Mouse (Mus musculus): ENCODE measurements around the gene Ythdf1. TPM values are rescaled to one million over a fixed set of nuclear protein-coding genes. Genes with fewer than 3 reads are reported as not detected.
A peak's percentile ranks its signal among the peaks of the same experiment; 100 is the strongest.

Gene Ythdf1
- polyA plus RNA-seq, 1 experiment, result 68.5 TPM

DNA sequence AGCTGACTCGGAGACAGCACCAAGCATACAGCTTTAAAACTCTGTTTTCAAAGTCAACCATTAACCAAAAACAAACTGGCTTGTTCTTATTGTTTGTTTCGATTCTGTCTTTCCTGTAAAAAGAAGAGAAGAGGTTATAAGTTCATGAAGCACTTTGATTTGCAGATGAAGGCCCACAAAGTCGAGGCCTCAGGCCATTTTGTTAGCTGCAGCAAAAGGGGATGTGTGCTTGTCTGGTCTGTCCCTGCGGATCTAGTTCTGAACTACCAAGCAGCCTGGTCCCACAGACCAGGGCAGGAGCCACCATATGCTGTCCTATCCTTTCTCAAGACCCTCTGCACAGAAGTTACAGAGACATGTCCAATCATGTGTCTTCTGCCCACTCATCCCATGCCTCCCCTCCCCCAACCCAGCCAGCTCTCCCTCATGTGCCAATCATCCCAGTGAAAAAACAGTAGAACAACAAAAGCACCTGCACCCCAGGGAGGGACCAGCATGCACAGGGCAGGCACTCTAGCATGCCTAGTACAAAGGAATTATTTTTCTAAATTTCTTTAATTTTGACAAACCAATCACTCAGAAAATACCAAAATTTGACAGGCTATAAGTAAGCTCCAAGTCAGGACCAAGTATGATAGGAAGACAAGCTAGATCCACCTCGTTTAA, 15.1 kb downstream of the Ythdf1 start:
- TF ChIP-seq CTCF (IDR thresholded peaks at IDR 0.05; ENCODE audit: borderline replicate concordance, extremely low read depth, insufficient read depth, insufficient read length) (no peak), POLR2A (IDR thresholded peaks at IDR 0.05; ENCODE audit: borderline replicate concordance, extremely low read depth, insufficient read depth, insufficient read length, poor library complexity, severe bottlenecking) (no peak)
- DNase-seq (ENCODE audit: low read depth), result no peak

DNA sequence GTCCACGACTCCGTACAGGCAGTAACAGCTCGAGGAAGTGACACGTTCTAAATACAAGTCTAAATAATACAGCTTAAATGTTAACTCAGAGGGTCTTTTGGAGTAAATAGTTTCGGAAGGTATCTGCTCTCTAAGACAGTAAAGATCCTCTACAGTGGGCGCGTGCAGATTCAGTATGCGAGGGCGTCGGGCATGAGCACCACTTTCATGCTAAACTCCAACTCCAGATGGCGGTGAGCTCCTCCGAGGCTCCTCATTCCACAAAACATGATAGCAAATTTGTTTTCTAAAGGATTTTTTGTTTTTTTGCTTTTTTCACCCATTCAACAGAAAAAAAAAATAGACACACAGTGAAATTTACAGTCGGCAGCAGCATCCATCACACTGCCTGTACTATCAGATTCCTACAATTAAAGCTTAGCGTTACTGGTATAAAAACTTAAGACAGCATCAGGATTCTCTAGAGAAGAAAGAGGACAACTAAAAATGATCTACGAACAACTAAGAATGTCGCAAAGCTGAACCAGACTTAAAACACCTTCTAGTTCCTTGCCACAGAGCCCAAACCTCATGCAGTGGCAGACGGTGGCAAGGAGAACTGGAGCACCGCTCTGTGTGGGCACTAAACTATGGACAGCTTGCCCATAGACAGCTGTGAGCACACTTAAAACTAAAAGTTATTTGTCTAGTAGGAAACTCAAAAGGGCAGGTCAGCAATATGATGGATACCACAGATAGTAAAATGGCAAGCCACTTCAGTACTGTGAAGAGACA, 16.1 kb downstream of the Ythdf1 start:
- no peak for DNase-seq (ENCODE audit: low read depth)
- no peak for TF ChIP-seq CTCF (IDR thresholded peaks at IDR 0.05; ENCODE audit: borderline replicate concordance, extremely low read depth, insufficient read depth, insufficient read length)
- TF ChIP-seq POLR2A (IDR thresholded peaks at IDR 0.05; ENCODE audit: borderline replicate concordance, extremely low read depth, insufficient read depth, insufficient read length, poor library complexity, severe bottlenecking), result no peak

DNA sequence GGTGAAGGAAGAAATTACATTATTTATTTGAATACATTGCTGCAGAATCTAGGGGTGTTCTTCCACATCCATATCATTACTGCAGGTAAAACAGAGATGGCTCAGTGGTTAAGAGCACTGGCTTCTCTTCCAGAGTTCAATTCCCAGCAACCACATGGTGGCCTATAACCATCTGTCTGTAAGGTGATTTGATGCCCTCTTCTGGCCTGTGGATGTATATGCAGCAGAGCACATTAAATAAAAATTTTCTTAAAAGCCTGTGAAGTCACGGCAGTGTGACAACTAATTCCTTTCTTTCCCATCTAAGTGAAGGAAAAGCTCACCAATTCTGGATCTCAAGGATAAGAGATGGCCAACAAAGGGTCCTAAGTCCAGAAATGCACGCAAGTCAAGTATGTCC, 18.7 kb downstream of the Ythdf1 start:
- DNase-seq (ENCODE audit: low read depth), result peak; percentile 81
- TF ChIP-seq POLR2A (IDR thresholded peaks at IDR 0.05; ENCODE audit: borderline replicate concordance, extremely low read depth, insufficient read depth, insufficient read length, poor library complexity, severe bottlenecking) (no peak), CTCF (IDR thresholded peaks at IDR 0.05; ENCODE audit: borderline replicate concordance, extremely low read depth, insufficient read depth, insufficient read length) (peak; percentile 56; the same call in 1 of the 2 replicates)

DNA sequence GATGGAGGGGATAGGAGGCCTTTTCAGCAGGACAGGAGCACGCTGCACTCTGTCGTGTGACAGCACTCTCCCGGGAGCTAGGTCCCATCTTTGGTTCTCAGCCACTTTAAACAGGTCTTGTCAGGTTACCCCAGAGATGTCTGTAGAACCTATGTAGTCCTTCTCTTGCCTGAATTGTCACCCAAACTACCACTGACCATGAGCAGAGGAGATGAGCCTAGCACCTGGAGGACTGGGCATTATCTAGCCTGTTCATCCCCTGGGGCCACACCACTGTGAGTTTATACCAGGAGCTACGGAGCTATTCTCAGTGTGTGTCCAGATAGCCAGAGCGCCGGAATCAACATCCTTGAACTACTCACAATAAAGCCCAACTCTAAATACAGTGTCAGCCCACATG, 22.9 kb downstream of the Ythdf1 start:
- no peak for DNase-seq (ENCODE audit: low read depth)
- no peak for TF ChIP-seq CTCF (IDR thresholded peaks at IDR 0.05; ENCODE audit: borderline replicate concordance, extremely low read depth, insufficient read depth, insufficient read length)
- TF ChIP-seq POLR2A (IDR thresholded peaks at IDR 0.05; ENCODE audit: borderline replicate concordance, extremely low read depth, insufficient read depth, insufficient read length, poor library complexity, severe bottlenecking), result no peak

DNA sequence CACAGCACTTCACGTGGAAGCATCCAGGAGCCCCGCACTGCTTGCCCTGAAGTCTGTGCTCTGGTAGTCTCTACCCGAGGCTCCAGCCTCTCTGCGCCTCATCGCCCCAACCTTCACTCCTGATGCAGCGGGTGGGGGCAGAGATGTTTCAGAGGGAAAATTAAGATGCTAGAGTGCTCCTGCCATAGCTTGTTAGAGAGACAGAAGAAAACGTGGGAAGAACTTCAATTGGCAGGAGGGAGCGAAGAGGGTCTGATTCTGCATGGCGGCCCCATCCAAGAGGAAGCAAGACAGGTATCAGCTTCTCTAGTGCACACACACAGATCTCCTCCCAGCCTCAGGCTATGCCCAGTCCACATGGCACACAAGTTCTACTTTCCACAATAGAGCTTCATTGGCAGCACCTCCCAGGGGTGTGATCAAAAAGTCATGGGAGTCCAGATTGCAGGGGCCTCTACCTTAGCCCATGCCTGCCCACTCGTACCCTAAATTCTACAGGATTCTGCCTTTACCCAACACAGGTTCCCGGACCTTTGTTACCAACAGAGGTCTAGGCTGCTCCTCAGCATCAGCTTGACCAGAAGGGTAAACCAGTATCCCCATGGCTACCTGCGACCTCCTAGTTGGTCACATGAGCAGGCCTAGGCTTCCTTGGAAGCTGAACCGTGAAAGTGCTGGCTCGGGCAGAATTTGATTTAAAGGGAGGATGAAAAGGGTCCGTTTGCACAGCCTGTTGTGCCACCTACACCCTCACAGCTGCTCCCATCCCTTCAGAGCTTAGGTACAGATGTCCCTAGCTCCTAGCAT, 23.7 kb downstream of the Ythdf1 start:
- no peak for DNase-seq (ENCODE audit: low read depth)
- TF ChIP-seq CTCF (IDR thresholded peaks at IDR 0.05; ENCODE audit: borderline replicate concordance, extremely low read depth, insufficient read depth, insufficient read length), result no peak

DNA sequence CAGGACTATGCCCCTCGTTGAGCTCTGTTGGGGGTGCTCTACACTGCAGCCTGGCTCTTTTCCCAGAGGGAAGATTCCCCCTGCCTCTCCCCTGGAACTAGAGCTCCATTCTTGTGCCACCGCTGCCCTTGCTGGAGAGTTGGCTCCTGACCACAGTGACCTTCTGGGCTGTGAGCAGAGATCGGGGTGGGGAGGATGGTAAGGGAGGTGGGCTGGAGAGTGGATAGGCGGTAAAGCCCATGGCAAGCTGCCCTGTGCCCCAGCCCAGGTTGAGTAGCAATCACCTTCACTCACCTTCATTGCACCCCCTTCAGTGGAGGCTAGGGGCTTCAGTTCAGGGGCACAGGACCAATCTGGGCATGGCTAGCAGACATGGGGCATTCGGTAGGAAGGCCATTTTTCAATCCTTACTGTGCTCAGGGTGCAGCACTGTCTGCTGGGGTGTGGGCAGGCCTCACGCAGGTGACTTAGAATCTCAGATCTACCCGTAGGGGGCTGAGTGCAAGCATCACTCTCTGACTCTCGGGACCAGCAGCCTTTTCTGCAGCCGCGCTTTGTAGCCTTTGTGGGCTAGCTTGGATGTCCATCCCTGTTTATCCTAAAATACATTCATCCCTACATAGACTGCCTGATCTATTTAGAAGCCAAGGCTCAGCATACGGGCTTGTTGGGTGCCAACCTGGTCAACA, 24.8 kb downstream of the Ythdf1 start:
- no peak for DNase-seq (ENCODE audit: low read depth)

DNA sequence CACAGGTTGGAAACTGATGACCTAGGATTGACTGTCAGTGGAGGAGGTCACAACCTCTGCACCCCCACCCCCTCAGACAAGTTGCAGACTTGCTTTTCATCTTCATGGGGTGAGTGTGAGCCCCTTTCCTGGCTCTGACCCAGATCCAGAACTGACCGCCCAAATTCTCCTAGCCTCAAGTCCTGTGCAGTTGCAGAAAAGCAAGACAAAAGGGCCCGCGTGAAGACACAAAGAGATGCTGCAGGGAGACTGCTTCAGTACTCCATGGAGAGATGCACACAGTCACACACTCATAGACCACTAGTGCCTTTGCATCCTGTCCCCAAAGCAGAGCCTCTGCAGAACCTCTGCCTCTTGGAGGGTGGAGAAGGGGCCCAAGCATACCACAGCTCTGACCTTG, 25.4 kb downstream of the Ythdf1 start:
- no peak for TF ChIP-seq POLR2A (IDR thresholded peaks at IDR 0.05; ENCODE audit: borderline replicate concordance, extremely low read depth, insufficient read depth, insufficient read length, poor library complexity, severe bottlenecking)
- no peak for TF ChIP-seq CTCF (IDR thresholded peaks at IDR 0.05; ENCODE audit: borderline replicate concordance, extremely low read depth, insufficient read depth, insufficient read length)
- no peak for DNase-seq (ENCODE audit: low read depth)

More for the DNA sequence above, 24.8 kb downstream of the Ythdf1 start:
- TF ChIP-seq CTCF (IDR thresholded peaks at IDR 0.05; ENCODE audit: borderline replicate concordance, extremely low read depth, insufficient read depth, insufficient read length) (no peak), POLR2A (IDR thresholded peaks at IDR 0.05; ENCODE audit: borderline replicate concordance, extremely low read depth, insufficient read depth, insufficient read length, poor library complexity, severe bottlenecking) (no peak)

DNA sequence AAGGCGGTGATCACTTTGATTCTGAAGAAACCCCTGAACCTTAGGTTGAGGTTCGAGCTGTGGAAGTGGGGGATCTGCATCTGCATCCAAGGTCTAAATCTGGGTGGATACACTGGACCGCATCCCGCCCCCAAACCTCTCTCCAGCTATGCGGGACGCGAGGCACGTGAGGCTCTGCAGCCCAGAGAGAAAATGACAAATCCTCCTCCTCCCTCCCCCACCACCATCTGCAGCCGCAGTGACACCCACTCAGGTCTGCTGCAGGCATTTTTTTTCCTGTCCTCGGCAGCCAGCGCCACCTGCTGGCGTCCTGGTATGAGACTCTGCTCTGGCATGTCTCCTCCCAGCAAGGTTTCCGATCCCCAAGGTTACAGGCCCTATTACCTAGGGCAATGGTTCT, 26.0 kb downstream of the Ythdf1 start:
- peak; percentile 98 for DNase-seq (ENCODE audit: low read depth)
- TF ChIP-seq POLR2A (IDR thresholded peaks at IDR 0.05; ENCODE audit: borderline replicate concordance, extremely low read depth, insufficient read depth, insufficient read length, poor library complexity, severe bottlenecking) (peak; percentile 56; the same call in 1 of the 2 replicates), CTCF (IDR thresholded peaks at IDR 0.05; ENCODE audit: borderline replicate concordance, extremely low read depth, insufficient read depth, insufficient read length) (peak; percentile 99)

DNA sequence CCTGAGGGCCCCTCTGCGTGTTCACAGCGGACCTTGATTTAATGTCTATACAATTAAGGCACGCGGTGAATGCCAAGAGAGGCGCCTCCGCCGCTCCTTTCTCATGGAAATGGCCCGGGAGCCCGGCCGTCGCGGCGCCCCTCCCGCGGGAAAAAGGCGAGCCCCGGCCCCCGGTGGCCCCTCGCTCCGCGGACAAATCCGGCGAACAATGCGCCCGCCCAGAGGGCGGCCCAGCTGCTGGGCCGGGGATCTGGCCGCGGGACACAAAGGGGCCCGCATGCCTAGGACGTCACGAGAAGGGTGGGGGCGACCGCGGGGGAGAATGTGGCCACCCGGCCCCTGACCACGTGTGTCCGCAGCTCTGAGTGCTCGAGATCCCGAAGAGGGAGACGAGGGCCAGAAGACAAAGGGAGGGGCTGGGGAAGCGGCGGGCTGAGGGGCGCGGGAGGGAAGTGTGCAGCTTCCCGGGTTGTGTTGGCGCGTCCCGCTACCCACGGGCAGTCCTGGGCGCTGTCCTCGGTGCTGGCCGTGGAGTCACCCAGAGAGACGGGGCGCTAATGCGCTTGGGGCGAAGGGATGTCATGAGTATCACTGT, 26.6 kb downstream of the Ythdf1 start:
- TF ChIP-seq CTCF (IDR thresholded peaks at IDR 0.05; ENCODE audit: borderline replicate concordance, extremely low read depth, insufficient read depth, insufficient read length) (no peak), POLR2A (IDR thresholded peaks at IDR 0.05; ENCODE audit: borderline replicate concordance, extremely low read depth, insufficient read depth, insufficient read length, poor library complexity, severe bottlenecking) (peak; percentile 18; the same call in 1 of the 2 replicates)
- DNase-seq (ENCODE audit: low read depth), result peak; percentile 87

DNA sequence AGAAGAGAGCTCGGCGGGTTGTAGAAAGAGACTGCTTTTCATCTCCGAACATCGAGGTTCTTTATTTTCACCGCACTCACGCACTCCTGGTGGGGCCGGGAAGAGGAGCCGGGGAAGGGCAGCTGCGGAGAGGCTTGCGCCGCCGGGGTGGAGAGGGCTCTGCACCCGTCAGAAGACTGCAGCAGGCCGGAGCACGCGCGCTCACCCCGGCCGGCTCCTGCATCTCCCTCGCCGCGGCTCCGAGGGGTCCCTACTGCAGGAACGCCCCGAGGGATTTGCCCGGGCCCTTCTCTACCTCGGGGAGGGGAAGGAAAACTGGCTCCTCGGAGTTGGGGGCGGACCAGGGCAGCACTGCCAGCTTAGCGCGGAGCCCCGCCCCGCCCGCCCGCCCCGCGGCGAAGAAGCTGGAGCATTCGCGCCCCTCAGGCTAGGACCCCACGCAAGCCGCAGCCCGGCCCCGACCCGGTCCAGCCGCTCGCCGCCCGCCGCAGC, 27.2 kb downstream of the Ythdf1 start:
- peak; percentile 78 for DNase-seq (ENCODE audit: low read depth)
- TF ChIP-seq CTCF (IDR thresholded peaks at IDR 0.05; ENCODE audit: borderline replicate concordance, extremely low read depth, insufficient read depth, insufficient read length) (no peak), POLR2A (IDR thresholded peaks at IDR 0.05; ENCODE audit: borderline replicate concordance, extremely low read depth, insufficient read depth, insufficient read length, poor library complexity, severe bottlenecking) (no peak)
